Mouse (Mus musculus) kidney, embryonic 14.5 days (tissue): Measurements from ENCODE around the gene Slc38a3. TPM values are rescaled to one million over a fixed set of nuclear protein-coding genes. Genes with fewer than 3 reads are reported as not detected.

Source experiments
- ATAC-seq: fragments of 200-750 bp; cut with Nextera tagmentation; 2 replicates; pipeline ENCODE4 v1.8.0; 2017; ENCODE audit warnings: moderate number of reproducible peaks, mild to moderate bottlenecking, moderate TSS enrichment, moderate library complexity; ENCODE audit not compliant: low FRiP score, low TSS enrichment
- H3K27ac ChIP-seq: fragments of 300-500 bp; sonication (generic); 2 replicates; pipeline ENCODE4 v1.5.1; 2014; ENCODE audit warnings: low read depth, mild to moderate bottlenecking, low read length, moderate library complexity, mixed read lengths
- H3K27me3 ChIP-seq: fragments of 300-500 bp; sonication (generic); 2 replicates; pipeline ENCODE4 v1.6.1; 2014; ENCODE audit warnings: mild to moderate bottlenecking, low read length; ENCODE audit not compliant: control insufficient read depth, insufficient read depth
- H3K36me3 ChIP-seq: fragments of 300-500 bp; sonication (generic); 2 replicates; pipeline ENCODE4 v1.6.1; 2014; ENCODE audit warnings: low read length, mixed read lengths; ENCODE audit not compliant: control insufficient read depth, insufficient read depth
- H3K4me1 ChIP-seq: fragments of 300-500 bp; sonication (generic); 2 replicates; pipeline ENCODE4 v1.6.1; 2014; ENCODE audit warnings: low read length, mixed read lengths; ENCODE audit not compliant: control insufficient read depth, insufficient read depth
- H3K4me2 ChIP-seq: fragments of 300-500 bp; sonication (generic); replicated peaks from 2 replicates; pipeline ENCODE4 v1.6.1; 2014; ENCODE audit warnings: low read depth, mild to moderate bottlenecking, low read length
- H3K4me3 ChIP-seq: fragments of 300-500 bp; sonication (generic); 2 replicates; pipeline ENCODE4 v1.5.1; 2014; ENCODE audit warnings: mild to moderate bottlenecking, low read length
- H3K9ac ChIP-seq: fragments of 300-500 bp; sonication (generic); 2 replicates; pipeline ENCODE4 v1.6.1; 2014; ENCODE audit warnings: low read depth, mild to moderate bottlenecking, low read length, moderate library complexity
- H3K9me3 ChIP-seq: fragments of 300-500 bp; sonication (generic); 2 replicates; pipeline ENCODE4 v1.6.1; 2016; ENCODE audit warnings: low read length; ENCODE audit not compliant: control insufficient read depth
- WGBS: fragments of 180-500 bp; shearing (Covaris S2); extraction: QIAGEN DNeasy Blood & Tissue Kit; methylation state at CpG from one replicate; pipeline ENCODE4 v1.1.7; 2014; 5-methylcytosine and 5-hydroxymethylcytosine counted together
- polyA plus RNA-seq: library from polyadenylated mRNA; unstranded; fragments of >200 nt; fragmentation: Nextera tagmentation; extraction: Ambion mirVana; gene quantifications from 2 replicates; pipeline ENCODE4 v1.2.1, GENCODE M21; 2014

Slc38a3 gene
- polyA plus RNA-seq, 1 experiment from 2014 or later = 6.5 TPM

- Histone ChIP-seq H3K36me3 (peaks cover 7% of the 10 kb centered on the region; the same call in 1 of the 2 replicates), H3K9me3 (no peaks in the 10 kb centered on the region), H3K4me3 (peak within 1 kb of the TSS; percentile 88), H3K27me3 (no peaks in the 10 kb centered on the region), H3K9ac (peak within 1 kb of the TSS; percentile 93), H3K4me1 (peaks cover 38% of the 10 kb centered on the region), H3K4me2 (peak within 1 kb of the TSS; percentile 75), H3K27ac (peak within 1 kb of the TSS; percentile 73)
- 2% methylated on average over 38 of the region's 38 CpGs for WGBS
- ATAC-seq = peak; percentile 96
These were observed 33.9 kb downstream of the Slc38a3 start, which contains the start of gene Gnai2 for GRCm38 (mm10) chr9:107635279-107636028. Gene Gnai2, minus strand, starts transcription at chr9:107635367.

- Histone ChIP-seq H3K9me3 (no peaks in the 10 kb centered on the region), H3K4me3 (peak overlapping the region; percentile 88), H3K4me1 (peaks cover 46% of the 10 kb centered on the region), H3K27ac (peak overlapping the region; percentile 73), H3K9ac (peak overlapping the region; percentile 93), H3K36me3 (peaks cover 9% of the 10 kb centered on the region; the same call in 1 of the 2 replicates), H3K27me3 (no peaks in the 10 kb centered on the region), H3K4me2 (peak overlapping the region; percentile 75)
- WGBS = 2% methylated on average over 35 of the region's 35 CpGs
- ATAC-seq = no peak
These were observed 34.7 kb downstream of the Slc38a3 start for GRCm38 (mm10) chr9:107634406-107635278.

GRCm38 (mm10) chr9:107633661-107634405 is 35.5 kb downstream of the Slc38a3 start:
- no peaks in the 10 kb centered on the region for H3K9me3 ChIP-seq
- 1% methylated on average over 15 of the region's 15 CpGs for WGBS
- H3K27me3 ChIP-seq = no peaks in the 10 kb centered on the region

GRCm38 (mm10) chr9:107633091-107633660 is 36.2 kb downstream of the Slc38a3 start:
- WGBS = 1% methylated on average over 33 of the region's 33 CpGs

More at GRCm38 (mm10) chr9:107633661-107634405, 35.5 kb downstream of the Slc38a3 start:
- Histone ChIP-seq H3K4me3 (peak overlapping the region; percentile 88), H3K27ac (peak overlapping the region; percentile 73), H3K4me2 (peak overlapping the region; percentile 75), H3K4me1 (peaks cover 54% of the 10 kb centered on the region), H3K36me3 (peaks cover 10% of the 10 kb centered on the region; the same call in 1 of the 2 replicates), H3K9ac (peak overlapping the region; percentile 93)
- no peak for ATAC-seq

GRCm38 (mm10) chr9:107632478-107632877 is 36.9 kb downstream of the Slc38a3 start:
- no peaks in the 10 kb centered on the region for H3K27me3 ChIP-seq
- peak overlapping the region; percentile 75 for H3K4me2 ChIP-seq
- no peak for ATAC-seq
- H3K9ac ChIP-seq = peak overlapping the region; percentile 93
- peak overlapping the region; percentile 88 for H3K4me3 ChIP-seq
- H3K4me1 ChIP-seq = peaks cover 68% of the 10 kb centered on the region
- H3K36me3 ChIP-seq = peaks cover 15% of the 10 kb centered on the region; the same call in 1 of the 2 replicates
- WGBS = 76% methylated on average over 6 of the region's 6 CpGs
- H3K27ac ChIP-seq = peak overlapping the region; percentile 73
- no peaks in the 10 kb centered on the region for H3K9me3 ChIP-seq

More at GRCm38 (mm10) chr9:107633091-107633660, 36.2 kb downstream of the Slc38a3 start:
- peak overlapping the region; percentile 88 for H3K4me3 ChIP-seq
- no peaks in the 10 kb centered on the region for H3K27me3 ChIP-seq
- peak overlapping the region; percentile 75 for H3K4me2 ChIP-seq
- H3K9me3 ChIP-seq = no peaks in the 10 kb centered on the region
- peak overlapping the region; percentile 93 for H3K9ac ChIP-seq
- peaks cover 15% of the 10 kb centered on the region; the same call in 1 of the 2 replicates for H3K36me3 ChIP-seq
- H3K4me1 ChIP-seq = peaks cover 61% of the 10 kb centered on the region
- peak overlapping the region; percentile 73 for H3K27ac ChIP-seq
- ATAC-seq = peak; percentile 13; the same call in 1 of the 2 replicates

GRCm38 (mm10) chr9:107631861-107632260 is 37.5 kb downstream of the Slc38a3 start:
- H3K9ac ChIP-seq = 0 out of 2 replicates have a peak overlapping the region, but pooled peaks have one; percentile 20
- H3K27me3 ChIP-seq = no peaks in the 10 kb centered on the region
- peak overlapping the region; percentile 49 for H3K27ac ChIP-seq
- H3K4me3 ChIP-seq = no peak overlapping the region
- peak overlapping the region; percentile 75 for H3K4me2 ChIP-seq
- H3K9me3 ChIP-seq = no peaks in the 10 kb centered on the region
- 89% methylated on average over 8 of the region's 8 CpGs for WGBS
- peaks cover 70% of the 10 kb centered on the region for H3K4me1 ChIP-seq
- no peak for ATAC-seq
- peaks cover 15% of the 10 kb centered on the region; the same call in 1 of the 2 replicates for H3K36me3 ChIP-seq

- 72% methylated on average over 9 of the region's 9 CpGs for WGBS
- H3K27ac ChIP-seq = peak overlapping the region; percentile 49
- 0 out of 2 replicates have a peak overlapping the region, but pooled peaks have one; percentile 44 for H3K9ac ChIP-seq
These were observed 38.0 kb downstream of the Slc38a3 start for GRCm38 (mm10) chr9:107631311-107631826.

GRCm38 (mm10) chr9:107630576-107630975 is 38.8 kb downstream of the Slc38a3 start:
- ATAC-seq = no peak
- Histone ChIP-seq H3K9me3 (no peaks in the 10 kb centered on the region), H3K4me3 (no peak overlapping the region), H3K27me3 (no peaks in the 10 kb centered on the region), H3K4me1 (peaks cover 65% of the 10 kb centered on the region), H3K27ac (peak overlapping the region; percentile 86), H3K36me3 (peaks cover 17% of the 10 kb centered on the region), H3K9ac (peak overlapping the region; percentile 44), H3K4me2 (peak overlapping the region; percentile 32)
- 17% methylated on average over 4 of the region's 4 CpGs for WGBS

More at GRCm38 (mm10) chr9:107631311-107631826, 38.0 kb downstream of the Slc38a3 start:
- Histone ChIP-seq H3K4me3 (no peak overlapping the region), H3K9me3 (no peaks in the 10 kb centered on the region), H3K4me1 (peaks cover 71% of the 10 kb centered on the region), H3K27me3 (no peaks in the 10 kb centered on the region), H3K4me2 (no peak overlapping the region; the same call in 1 of the 2 replicates), H3K36me3 (peaks cover 15% of the 10 kb centered on the region; the same call in 1 of the 2 replicates)
- no peak for ATAC-seq
